Mouse (Mus musculus) adrenal gland, adult 2 months (tissue): ENCODE data around the gene Lrrc27. TPM values are rescaled to one million over a fixed set of nuclear protein-coding genes. Genes with fewer than 3 reads are reported as not detected.
A peak's percentile ranks its signal among the peaks of the same experiment; 100 is the strongest.

Source experiments
- DNase-seq: peaks from one replicate; pipeline ENCODE4 v3.0.0; 2021
- polyA plus RNA-seq: library from polyadenylated mRNA; depleted of rRNA; stranded (reverse); fragments of >200 nt; gene quantifications from 2 replicates; pipeline ENCODE4 v1.2.3, GENCODE M21; 2012
- total RNA-seq, 2 experiments: library from RNA; stranded (reverse); gene quantifications; 2 replicates each; pipeline ENCODE4 v1.2.3; 2021

The Lrrc27 gene
- total and polyA plus RNA-seq, 3 experiments: 4.1 to 8.3 (median 7.8) TPM

DNA sequence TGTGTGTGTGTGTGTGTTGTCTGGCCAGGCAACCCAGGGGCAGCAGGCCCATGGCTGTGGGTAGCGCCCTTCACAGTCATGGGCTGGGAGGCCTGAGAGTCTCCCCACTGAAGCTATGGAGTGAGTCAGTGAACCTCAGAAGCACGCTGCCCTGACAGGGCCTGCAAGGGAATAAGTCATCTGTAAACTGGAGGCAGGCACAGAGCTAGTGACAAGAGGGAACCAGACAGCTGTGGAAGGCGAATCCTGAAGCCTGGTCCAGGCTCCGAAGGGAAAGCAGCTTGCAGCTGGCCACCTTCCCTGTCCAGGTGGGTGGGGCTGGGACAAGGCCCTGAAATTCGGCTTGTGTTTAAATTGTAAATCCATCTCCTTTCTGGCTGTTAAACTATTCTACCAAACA lies 33.3 kb downstream of the Lrrc27 start:
- peak; percentile 75 for DNase-seq

DNA sequence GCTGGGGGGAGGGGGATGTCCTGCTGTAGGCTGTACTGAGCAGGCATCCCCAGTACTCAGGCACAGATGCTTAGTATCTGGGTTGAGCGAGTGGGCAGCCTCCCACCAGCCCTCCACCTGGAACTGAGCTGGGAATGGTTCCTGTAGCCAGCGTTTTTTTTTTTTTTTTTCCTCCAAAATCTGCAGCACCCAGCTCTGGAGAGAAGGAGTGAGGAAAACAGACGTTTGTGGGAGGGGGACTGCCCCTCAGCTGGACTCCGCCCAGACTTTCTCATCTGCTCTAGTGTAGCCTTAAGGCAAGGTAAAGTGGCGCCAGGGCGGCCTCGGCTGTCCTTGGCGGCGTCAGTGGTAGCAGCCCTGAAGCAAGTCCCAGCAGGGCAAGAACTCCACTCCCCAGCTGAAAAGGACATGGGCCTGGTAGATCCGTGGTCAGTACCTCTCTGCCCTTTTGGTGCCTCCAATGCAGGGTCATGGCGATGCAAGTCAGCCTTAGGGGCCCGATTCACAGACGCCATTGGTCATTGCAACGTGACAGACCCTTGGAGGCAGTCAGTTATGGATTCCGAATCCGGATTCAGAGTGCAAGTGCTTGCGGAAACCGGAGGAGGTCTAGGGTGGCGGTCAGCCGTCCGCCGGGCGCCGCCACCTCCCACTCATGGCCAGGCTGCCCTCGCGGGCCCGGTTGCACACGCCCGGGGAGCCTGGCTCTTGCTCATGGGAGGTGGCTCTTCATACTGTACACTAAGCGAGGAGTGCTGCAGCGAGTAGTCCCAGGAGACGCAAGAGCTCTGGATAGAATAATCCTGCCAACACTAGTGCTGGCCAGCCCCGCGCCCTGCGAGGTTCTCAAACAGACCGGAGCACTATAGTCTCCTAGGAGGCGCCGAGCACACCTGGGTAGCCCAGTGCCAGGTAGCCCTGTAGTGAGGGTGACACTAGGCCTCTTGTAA lies 34.4 kb downstream of the Lrrc27 start:
- peak; percentile 82 for DNase-seq

GRCm38 (mm10) chr7:139247881-139248614 lies 35.3 kb downstream of the Lrrc27 start, which contains the start of gene Pwwp2b:
Gene Pwwp2b (plus strand): TSS chr7:139248482.
- peak; percentile 93 for DNase-seq

DNA sequence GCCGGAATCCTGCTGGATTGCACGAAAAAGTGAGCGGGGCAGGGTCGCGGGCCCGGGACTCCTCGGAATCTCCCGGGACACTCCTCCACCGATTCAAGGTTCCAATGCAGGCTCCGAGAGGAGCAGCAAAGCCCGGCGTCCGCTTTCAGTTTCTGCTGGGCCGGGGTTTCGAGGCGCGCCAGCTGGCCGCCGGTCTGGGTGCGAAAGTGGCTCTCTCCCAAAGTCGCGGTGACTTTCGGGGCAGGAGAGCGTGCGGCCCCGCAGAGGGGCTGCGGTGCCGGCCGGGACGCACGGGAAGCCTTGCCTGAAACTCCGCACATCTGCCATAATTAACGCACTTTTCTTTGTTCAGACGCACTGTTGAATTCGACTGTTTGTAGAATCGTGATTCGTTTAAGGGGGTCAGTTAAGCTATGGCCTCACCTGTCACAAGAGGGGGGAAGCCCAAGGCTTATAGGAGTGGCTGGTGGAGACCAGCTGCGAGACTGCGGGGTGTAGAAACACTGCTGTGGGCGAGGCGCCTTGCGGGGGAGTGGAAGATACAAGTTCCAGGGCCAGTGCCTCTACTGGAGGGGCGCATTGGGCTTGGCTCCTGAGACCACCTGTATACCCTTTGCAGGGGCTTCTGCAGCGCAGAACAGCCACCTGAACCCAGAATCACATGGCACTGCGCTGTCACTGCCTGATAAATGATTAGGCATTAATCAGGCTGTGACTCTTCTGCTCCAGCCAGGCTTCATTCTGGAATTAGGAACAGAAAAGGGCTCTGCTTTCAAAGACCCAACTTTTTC lies 36.0 kb downstream of the Lrrc27 start:
- peak; percentile 65 for DNase-seq

- no peak for DNase-seq
Observed at GRCm38 (mm10) chr7:139249406-139250210, 36.8 kb downstream of the Lrrc27 start.

GRCm38 (mm10) chr7:139251881-139252301 lies 39.1 kb downstream of the Lrrc27 start:
- peak; percentile 74 for DNase-seq

DNA sequence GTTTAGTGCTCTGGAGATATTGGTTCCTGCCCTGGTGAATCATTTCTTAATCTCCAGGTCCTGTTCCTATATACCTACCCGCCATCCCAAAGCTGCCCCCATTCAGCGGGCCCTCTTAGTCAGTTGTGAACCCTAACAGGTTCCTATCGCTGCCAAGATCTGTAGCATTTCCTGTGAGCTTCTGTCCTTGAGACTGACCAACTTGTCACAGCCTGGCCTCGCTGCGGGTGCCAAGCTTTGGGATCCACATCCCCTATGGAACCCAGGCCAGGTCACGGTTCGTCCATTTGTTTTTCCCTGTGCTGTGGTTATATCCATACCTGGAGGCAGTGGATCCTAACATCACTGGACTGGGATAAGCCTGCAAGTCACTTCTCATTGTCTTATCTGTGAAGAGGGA lies 39.8 kb downstream of the Lrrc27 start:
- peak; percentile 65 for DNase-seq

- peak; percentile 73 for DNase-seq
Observed at GRCm38 (mm10) chr7:139252986-139253385, 40.2 kb downstream of the Lrrc27 start.

DNA sequence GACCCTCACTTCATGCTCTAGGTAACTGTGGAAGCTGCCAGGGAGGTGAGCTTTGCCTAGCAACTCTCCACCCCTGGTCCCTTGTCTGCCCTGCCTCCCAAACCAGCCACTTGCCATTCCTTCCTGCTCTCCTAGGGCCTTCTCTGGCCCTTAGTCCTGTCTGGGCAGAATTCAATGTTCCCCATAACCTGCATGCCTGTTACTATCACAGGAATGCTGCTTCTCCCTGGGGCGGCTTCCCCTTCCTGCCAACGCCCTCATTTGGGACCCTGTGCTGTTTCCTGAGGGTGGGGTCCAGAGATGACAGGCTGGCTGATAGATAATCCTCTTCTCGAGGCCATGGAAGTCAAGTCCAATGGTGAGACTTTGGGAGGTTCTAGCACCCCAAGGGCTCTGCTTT lies 40.7 kb downstream of the Lrrc27 start:
- no peak for DNase-seq

DNA sequence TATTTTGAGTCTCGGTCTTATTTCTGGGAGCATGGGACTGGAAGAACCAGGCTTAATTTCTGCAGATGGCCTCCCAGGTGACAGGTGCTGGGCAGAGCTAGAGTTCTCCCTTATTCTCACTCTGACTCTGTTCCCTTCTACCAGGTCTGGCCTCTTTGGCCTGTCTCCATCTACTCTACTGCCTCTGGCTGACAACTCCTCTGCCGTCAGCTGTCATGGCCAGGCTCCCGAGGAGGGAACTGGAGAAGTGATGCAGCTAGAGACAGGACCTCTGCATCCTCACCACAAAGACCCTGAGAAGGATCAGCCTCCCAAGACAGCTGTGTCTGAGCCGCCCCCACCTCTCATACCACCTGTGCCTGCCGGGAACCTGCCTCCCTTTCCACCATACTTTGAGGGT lies 41.8 kb downstream of the Lrrc27 start:
- no peak for DNase-seq

GRCm38 (mm10) chr7:139257752-139258542 lies 45.2 kb downstream of the Lrrc27 start:
- DNase-seq: no peak

DNA sequence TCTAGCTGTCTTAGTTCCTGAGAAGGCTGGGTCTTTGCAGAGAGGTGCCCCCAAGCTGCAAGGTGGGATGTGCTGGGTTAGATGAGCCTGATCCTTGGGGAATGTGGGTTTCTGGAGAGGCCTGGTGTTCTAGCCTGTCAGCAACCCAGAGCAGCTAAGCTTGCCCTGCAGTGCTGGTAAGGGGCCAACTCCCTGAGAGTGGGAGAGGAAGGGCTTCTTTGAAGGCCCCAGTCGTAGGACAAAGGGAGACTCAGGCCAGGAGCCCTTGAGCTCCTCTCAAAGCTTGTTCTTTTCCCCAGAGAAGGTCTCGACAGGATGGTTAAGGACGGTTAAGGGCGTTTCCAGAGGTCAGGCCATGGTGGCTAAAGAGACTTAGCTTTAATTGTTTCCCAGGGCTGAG lies 51.5 kb downstream of the Lrrc27 start:
- no peak for DNase-seq

DNA sequence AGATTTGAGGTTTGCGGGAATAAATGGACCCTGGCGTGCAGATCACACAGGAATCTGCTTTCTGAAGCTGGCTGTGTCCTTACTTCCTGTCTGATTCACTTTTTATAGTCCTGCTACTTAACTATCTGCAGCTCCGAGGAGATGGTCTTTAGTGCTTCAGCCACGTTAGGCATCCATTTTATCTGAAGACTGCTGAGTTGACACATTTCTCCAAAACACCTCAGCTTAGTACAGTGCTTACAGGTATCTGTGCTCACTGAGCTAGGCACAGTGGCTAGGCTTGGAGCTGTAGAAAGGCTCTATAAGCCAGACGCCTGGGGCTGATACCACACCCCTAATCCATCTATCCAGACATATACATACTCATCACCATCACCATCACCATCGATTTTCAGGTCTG lies 52.8 kb downstream of the Lrrc27 start:
- no peak for DNase-seq

DNA sequence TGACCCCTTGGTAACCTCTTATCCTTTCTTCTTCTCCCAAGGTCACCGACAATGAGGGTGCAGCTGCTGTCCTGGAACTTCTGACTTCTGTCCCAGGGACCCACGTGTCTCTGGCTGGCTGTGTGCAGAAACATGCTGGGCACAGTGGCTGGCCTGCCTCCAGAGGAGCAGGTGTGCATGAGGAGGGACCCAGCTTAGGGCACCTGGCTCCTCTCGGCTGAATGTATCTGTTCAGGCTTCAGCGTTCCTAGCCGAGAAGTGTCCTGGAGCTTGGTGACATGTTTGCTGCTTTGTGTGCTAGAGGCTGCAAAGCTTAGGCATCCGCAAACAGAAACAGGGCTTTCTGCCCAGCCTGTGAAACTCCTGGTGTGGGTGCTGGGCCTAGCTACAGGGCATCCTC lies 53.6 kb downstream of the Lrrc27 start:
- no peak for DNase-seq

DNA sequence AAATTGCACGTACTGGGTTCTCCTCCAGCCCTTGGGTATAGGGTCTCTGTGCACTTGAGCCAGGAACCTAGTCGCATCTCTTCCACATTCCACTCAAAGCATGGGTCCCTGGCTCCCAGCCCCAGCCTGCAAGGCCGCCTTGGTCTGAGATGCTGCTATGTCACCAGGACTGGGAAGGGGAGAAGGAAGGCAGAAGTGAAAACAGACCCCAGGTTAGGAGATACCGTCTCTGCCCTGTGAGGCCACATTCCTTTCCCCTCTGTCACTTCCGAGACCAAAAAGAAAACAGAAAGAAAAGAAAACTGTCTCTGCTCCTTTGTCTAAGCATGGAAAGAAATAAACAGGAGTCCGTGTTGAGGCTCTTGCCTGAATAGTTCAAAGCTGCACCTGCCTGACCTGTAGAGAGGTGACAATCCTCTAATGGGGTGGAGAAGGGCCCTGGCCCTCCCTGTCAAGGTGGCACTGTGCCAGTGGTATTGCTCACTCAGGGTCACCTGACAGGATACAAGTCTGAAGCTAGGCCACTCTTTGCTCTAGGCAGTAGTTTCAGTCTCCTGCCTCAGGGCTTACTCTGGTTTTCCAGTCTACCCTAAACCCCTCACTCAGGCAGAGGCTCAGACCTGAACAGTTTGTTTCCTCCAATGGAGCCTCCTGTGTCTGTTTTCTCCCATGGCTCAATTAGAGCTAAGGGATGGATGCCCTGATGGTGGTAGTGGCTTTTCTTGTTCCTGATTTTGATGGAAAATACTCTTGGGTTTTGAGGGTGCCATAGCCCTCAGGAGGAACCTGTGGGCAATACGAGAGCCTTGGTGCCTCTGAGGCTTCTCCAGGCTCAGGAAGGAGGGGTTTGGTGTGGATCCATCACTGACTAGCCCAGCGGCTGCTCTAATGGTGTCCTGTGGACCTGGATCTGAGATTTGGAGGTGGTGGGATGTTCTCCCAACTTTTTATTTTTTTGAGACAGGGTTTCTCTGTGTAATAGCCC lies 54.4 kb downstream of the Lrrc27 start:
- peak; percentile 77 for DNase-seq

GRCm38 (mm10) chr7:139270738-139271137 lies 58.0 kb downstream of the Lrrc27 start:
- no peak for DNase-seq

GRCm38 (mm10) chr7:139271871-139272270 lies 59.1 kb downstream of the Lrrc27 start:
- DNase-seq: no peak

GRCm38 (mm10) chr7:139272639-139273396 lies 60.0 kb downstream of the Lrrc27 start:
- no peak for DNase-seq

- DNase-seq: peak; percentile 71
Observed at GRCm38 (mm10) chr7:139273397-139273719, 60.6 kb downstream of the Lrrc27 start.
